Mouse (Mus musculus): ENCODE results near the gene Wdr86.
"Not testable (repeated sequence)": the region's sequence is repeated elsewhere in the genome, so short reads cannot be mapped to it uniquely, and the experiment has no call there.

Wdr86 gene

GRCm38 (mm10) chr5:24733134-24733533 is 2.6 kb upstream of the Wdr86 start:
- peak; percentile 81 for DNase-seq (ENCODE audit: low spot score)

GRCm38 (mm10) chr5:24730986-24731385 is 459 bp upstream of the Wdr86 start:
- DNase-seq (ENCODE audit: low spot score) = peak; percentile 39

- DNase-seq (ENCODE audit: low spot score) = peak; percentile 36
Observed at GRCm38 (mm10) chr5:24729797-24730487, 585 bp downstream of the Wdr86 start.

DNA sequence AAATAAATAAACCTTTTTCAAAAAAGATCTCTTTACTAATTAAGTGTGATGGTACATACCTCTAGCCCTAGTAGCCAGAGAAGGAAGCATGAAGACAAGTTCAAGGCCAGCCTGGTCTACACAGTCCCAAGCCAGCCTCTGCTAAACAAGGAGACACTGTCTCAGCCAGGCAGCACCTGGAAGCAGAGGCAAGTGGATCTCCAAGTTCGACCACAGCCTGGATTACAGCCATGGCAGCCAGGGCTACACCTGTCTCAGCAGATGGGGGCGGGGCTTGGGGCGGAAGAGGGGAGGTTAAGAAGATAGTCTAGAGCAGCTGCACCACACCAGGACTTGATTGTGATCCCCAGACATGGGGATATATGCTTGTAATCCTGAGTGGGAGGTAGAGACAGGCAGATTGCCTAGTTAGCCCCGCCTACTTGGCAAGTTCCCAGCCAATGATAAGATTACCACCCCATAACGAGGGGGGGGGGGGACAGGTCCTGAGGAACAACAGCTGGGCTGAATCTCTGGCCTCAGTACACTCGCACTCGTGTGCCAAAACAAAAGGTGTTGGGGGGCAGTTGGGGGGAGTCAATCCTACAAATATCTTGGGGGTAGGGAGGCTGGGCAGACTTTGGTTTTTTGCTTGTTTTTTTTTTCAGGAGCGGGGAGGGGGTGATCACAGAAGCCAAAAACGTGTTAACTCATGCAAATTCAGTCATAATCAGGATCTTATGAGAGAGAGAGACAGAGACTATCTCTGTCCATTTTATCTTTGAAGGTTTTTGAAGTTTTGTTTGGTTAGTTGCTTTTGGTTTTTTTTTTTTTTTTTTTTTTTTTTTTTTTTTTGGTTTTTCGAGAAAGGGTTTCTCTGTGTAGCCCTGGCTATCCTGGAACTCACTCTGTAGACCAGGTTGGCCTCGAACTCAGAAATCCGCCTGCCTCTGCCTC is 3.4 kb downstream of the Wdr86 start:
- DNase-seq (ENCODE audit: low spot score) = no peak

DNA sequence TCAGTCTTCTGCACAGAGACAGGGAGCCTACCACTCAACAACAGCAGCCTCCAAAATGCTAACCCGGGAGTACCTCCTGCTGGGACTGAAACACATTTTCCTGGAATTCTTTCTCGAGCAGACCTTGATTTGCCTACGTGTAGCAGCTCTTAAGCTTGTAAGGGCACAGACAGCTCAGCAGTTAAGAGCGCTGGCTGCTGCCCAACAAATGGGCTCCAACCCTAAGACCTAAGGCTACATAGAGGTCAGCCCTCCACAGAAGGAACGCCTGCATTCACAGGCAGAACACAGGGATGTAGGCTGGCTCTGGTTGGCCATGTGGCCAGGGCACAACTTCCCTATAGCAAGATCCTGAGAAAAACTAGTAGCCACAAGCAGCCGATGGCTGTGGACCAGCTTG is 4.6 kb downstream of the Wdr86 start:
- no peak for DNase-seq (ENCODE audit: low spot score)

GRCm38 (mm10) chr5:24724805-24725204 is 5.7 kb downstream of the Wdr86 start:
- peak; percentile 28 for DNase-seq (ENCODE audit: low spot score)

- no peak for DNase-seq (ENCODE audit: low spot score)
Observed at GRCm38 (mm10) chr5:24724270-24724634, 6.3 kb downstream of the Wdr86 start.

DNA sequence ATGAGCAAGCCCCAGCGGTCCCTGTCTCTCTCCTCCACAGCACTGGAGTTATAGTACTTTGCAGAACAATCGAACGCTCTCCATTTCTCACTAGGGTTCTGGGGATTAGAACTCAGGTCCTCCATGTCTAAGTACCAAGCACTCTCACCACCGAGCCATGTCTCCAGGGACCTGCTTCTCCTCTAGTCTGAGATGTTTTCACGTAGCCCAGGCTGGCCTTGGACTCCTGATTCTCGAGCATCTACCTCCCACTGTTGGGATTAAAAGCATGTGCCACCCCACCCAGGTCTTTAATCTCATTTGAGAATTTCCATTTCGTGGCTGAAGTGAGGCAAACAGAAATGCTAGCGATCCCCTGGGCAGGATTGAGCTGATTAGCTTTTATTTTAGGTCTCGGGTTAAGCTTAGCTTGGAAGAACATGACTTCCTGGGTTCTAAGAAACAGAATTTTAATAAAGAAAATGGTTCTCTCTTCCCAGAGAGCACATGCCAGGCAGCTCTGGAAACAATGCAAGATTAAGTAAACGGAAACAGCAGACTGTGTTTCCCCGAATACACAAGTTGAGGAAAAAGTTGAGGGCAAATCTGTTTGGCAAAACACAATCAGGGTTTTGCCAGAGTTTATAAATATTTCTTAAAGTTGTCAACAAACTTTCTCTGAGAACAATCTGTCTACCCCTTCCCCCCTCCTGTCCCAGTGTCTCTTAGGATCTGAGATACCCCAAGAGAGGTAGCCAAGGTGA is 6.8 kb downstream of the Wdr86 start:
- no peak for DNase-seq (ENCODE audit: low spot score)

GRCm38 (mm10) chr5:24719852-24720251 is 10.7 kb downstream of the Wdr86 start:
- no peak for DNase-seq (ENCODE audit: low spot score)

DNA sequence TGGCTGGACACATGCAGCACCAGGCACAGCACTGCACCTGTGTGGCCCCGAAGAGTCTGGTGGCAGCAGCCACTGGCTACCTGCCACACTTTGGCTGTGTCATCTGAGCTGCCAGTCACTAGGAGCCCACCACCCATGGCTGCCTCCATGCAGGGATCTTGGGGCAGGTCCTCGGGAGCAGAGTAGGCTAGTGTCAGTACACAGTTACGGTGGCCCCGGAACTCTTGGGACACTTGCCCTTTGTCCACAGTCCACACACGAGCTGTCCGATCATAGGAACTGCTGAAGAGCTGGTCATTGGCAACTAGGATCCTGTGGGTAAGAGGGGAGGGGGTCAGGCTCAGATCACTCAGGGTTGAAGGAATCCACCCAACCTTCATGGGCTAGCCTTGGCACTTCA is 12.5 kb downstream of the Wdr86 start:
- DNase-seq (ENCODE audit: low spot score) = no peak

GRCm38 (mm10) chr5:24713987-24714386 is 16.5 kb downstream of the Wdr86 start:
- no peak for DNase-seq (ENCODE audit: low spot score)

DNA sequence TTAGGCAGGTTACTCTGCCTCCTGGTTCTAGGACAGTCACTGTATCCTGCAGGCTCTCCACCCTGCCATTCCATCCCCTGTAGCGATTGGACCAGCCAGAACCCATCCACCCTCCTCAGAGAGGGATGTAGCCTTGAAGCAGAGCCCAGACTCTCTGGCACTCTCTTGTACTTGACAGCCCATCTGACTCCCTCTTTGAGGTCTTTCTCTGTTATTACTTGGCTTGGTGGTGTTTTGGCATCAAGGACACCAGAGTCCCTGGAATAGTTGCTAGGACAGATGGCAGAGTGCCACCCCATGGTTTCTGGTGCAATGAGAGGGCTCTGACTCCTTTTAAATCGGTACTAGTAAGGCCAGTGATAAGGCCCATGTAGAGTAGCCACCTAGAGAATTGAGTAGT is 17.3 kb downstream of the Wdr86 start:
- no peak for DNase-seq (ENCODE audit: low spot score)

GRCm38 (mm10) chr5:24711615-24712014 is 18.9 kb downstream of the Wdr86 start:
- no peak for DNase-seq (ENCODE audit: low spot score)

GRCm38 (mm10) chr5:24709962-24710361 is 20.6 kb downstream of the Wdr86 start:
- no peak for DNase-seq (ENCODE audit: low spot score)

- DNase-seq (ENCODE audit: low spot score) = no peak
Observed at GRCm38 (mm10) chr5:24704615-24705014, 25.9 kb downstream of the Wdr86 start.

GRCm38 (mm10) chr5:24701271-24701670 is 29.3 kb downstream of the Wdr86 start:
- no peak for DNase-seq (ENCODE audit: low spot score)

GRCm38 (mm10) chr5:24696704-24697103 is 33.8 kb downstream of the Wdr86 start:
- DNase-seq (ENCODE audit: low spot score) = no peak

GRCm38 (mm10) chr5:24687696-24688095 is 42.8 kb downstream of the Wdr86 start:
- DNase-seq (ENCODE audit: low spot score) = no peak

DNA sequence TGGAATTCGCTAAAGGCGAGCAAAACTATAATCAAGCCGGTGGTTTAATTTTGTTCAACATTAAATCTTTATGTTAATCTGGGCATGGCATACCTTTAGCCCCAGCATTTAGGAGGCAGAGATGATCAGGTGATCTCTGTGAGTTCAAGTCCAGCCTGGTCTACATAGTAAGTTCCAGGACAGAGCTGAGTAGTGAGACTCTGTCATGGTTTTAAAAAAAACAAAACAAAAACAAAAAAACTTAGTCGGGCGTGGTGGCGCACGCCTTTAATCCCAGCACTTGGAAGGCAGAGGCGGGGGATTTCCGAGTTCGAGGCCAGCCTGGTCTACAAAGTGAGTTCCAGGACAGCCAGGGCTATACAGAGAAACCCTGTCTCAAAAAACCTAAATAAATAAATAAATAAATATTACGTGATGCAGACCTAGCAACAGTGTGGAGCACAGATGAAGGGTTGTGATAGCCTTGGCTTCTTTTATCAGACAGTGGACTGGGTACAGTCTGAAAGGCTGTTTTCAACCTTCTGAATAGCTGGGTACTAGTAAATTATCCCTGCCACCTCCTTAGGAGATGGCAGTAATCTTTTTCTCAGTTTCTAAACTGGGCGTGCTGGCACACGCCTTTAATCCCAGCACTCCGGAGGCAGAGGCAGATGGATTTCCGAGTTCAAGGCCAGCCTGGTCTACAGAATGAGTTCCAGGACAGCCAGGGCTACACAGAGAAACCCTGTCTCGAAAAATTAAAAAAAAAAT is 43.7 kb downstream of the Wdr86 start:
- not testable (repeated sequence) for DNase-seq (ENCODE audit: low spot score)

- peak; percentile 39 for DNase-seq (ENCODE audit: low spot score)
Observed at GRCm38 (mm10) chr5:24686176-24686575, 44.4 kb downstream of the Wdr86 start.

GRCm38 (mm10) chr5:24685366-24686093 is 45.0 kb downstream of the Wdr86 start, which contains the start of gene Nub1:
Gene Nub1 (plus strand): TSS chr5:24685532.
- DNase-seq (ENCODE audit: low spot score) = peak; percentile 99

Data from embryo, embryonic 10 days (tissue).